Mouse (Mus musculus): ENCODE measurements around the gene 2010005H15Rik.

DNA sequence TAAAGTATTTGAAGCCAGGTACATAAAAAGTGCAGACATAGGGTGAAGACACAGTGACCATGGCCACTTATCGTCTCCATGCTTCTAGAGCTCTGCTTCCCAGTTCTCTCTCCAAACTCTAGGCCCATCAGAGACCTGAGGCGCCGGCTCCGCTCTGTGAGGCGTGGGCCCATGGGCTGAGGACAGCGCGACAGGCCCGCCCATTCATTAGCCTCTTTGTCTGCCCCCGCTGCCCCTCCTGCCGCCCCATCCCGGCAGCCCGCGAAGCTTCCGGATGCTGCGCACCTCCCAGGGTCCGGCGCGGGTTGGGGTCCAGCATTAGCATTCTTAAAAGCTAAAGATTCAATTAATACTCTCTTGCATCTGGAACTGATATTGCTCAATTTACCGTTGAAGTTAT is 22.0 kb upstream of the 2010005H15Rik start:
- no peak for TF ChIP-seq CTCF (IDR thresholded peaks at IDR 0.05)
- no peak for TF ChIP-seq POLR2A (IDR thresholded peaks at IDR 0.05; ENCODE audit: insufficient read depth, low read depth, low read length)
- TF ChIP-seq EP300 (IDR thresholded peaks at IDR 0.05; ENCODE audit: insufficient read depth, low read depth, low read length) = no peak

Data from heart, adult 2 months (tissue).